Mouse (Mus musculus): ENCODE measurements around the gene Mib2.

The Mib2 gene

GRCm38 (mm10) chr4:155613264-155613663, 55.7 kb downstream of the Mib2 start:
- no peak for DNase-seq (ENCODE audit: low spot score)

DNA sequence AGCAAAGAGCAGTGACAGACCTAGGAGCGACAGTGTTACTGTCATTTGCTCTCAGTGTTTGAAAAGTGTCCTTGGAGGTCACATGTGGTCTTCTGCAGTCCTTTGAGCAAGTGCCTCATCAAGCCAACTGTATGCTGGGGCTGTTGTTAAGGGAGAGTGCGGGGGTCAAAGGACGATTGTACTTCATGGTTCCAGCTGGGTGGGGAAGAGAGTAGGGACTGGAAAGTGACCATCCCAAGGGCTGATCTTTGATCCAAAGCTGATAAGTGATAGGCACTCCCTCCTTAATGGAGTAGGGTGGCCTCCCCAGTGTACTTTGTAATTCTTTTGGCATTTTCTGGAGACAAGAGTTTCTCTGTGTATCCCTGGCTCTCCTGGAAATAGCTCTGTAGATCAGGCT, 57.1 kb downstream of the Mib2 start:
- DNase-seq (ENCODE audit: low spot score): no peak

DNA sequence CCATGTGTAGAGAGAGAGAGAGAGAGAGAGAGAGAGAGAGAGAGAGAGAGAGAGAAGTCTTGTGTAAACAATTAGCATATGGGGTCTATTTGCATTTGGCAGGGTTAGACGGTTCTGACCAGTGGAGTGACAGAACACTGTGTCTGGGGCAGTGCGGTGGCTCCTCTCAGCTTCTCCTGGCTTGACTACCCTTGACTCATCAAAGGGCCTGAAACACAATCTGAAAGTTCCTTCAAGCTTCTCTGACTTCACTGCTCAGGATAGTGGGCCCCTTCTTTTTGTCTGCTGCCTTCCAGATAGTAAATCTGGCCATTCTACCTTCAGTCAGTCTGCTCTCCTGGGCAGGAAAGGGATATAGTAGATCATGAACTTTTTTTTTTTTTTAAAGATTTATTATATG, 62.2 kb downstream of the Mib2 start:
- DNase-seq (ENCODE audit: low spot score): no peak

- no peak for DNase-seq (ENCODE audit: low spot score)
Observed at GRCm38 (mm10) chr4:155605132-155605531, 63.9 kb downstream of the Mib2 start.

Data from spleen, adult 12 weeks (tissue).